Mouse (Mus musculus) cortical plate, adult 2 months (tissue): ENCODE measurements at regions not wholly inside any gene's neighbourhood (a gene's known extent, or its start where the extent isn't known, plus 50 kb on each side); places are given as distances from the start of the nearest gene placed in this dataset.

Experiments used
- CTCF ChIP-seq: fragments of 200-500 bp; IDR thresholded peaks from 2 replicates; pipeline ENCODE4 v1.5.1; 2011; ENCODE audit warnings: mild to moderate bottlenecking, control low read depth, low read length; ENCODE audit not compliant: insufficient read depth; ENCODE audit errors: extremely low read depth
- POLR2A ChIP-seq: fragments of 200-500 bp; IDR thresholded peaks from 2 replicates; pipeline ENCODE4 v1.6.1; 2011; ENCODE audit warnings: mild to moderate bottlenecking, low read length, control low read depth; ENCODE audit not compliant: insufficient read depth; ENCODE audit errors: extremely low read depth

DNA sequence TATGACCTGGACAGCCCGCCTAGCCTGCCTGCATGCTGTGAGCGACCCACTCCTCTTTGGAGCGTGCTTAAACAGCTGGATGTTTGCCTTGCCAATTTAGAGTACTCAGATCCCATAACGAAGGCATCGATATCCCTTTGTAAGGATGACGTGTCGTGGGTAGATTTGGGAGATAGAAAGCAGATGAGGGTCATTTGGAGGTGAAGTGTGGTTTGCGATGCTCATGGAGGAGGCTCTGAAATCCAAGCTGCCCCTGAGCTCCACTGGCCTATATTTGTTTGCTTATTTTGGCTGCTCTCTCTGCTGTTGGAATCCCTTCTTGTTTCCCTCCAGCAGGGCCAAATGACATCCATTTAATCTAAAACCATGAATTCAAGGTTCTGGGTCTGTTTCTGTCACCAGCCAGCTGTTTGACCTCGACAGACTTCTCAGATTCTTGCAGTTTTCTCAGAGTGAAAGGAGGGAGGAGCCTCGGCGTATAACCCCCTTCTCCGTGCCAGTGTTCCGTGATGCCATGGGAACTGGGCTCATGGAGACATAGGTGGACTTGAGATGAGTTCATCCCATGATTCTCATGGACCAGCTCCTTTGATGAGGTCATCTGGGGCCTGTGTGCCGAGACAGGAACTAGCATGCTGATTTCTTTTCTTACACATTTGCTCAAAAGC lies 144.7 kb upstream of the Mki67 start:
- TF ChIP-seq CTCF (no peak), POLR2A (no peak)
